Mouse (Mus musculus): Measurements from ENCODE around the gene Itga10. TPM values are rescaled to one million over a fixed set of nuclear protein-coding genes. Genes with fewer than 3 reads are reported as not detected.

The Itga10 gene
- 0.85 and 1.7 TPM in 2 replicates for polyA plus RNA-seq (2015; fragmentation: Nextera tagmentation; extraction: Ambion mirVana)

GRCm38 (mm10) chr3:96645018-96645649 lies at the start of gene Itga10:
Gene Itga10 (plus strand): TSS chr3:96645584.

GRCm38 (mm10) chr3:96596228-96596707 lies 49.1 kb upstream of the Itga10 start, which contains the start of gene Ankrd34a:
Gene Ankrd34a (plus strand): TSS chr3:96596636.

GRCm38 (mm10) chr3:96600639-96601250 lies 44.6 kb upstream of the Itga10 start, which contains the start of gene Lix1l:
Gene Lix1l (plus strand): TSS chr3:96601149.

GRCm38 (mm10) chr3:96629729-96630600 lies 15.4 kb upstream of the Itga10 start, which contains the start of gene Rbm8a:
Gene Rbm8a (plus strand): TSS chr3:96629933.

GRCm38 (mm10) chr3:96634928-96635879 lies 10.2 kb upstream of the Itga10 start, which contains the start of the genes Pex11b and Gm42957:
Gene Pex11b (plus strand): TSS chr3:96635376.
Gene Gm42957 (plus strand): TSS chr3:96635474.

GRCm38 (mm10) chr3:96669727-96670468 lies 24.5 kb downstream of the Itga10 start, which contains the start of gene Ankrd35:
Gene Ankrd35 (plus strand): TSS chr3:96670131.

GRCm38 (mm10) chr3:96696198-96696765 lies 50.9 kb downstream of the Itga10 start, which contains the start of gene Pias3:
Gene Pias3 (plus strand): TSS chr3:96696384.

GRCm38 (mm10) chr3:96707903-96708683 lies 62.7 kb downstream of the Itga10 start, which contains the start of gene Nudt17:
Gene Nudt17 (minus strand): TSS chr3:96708562.

Other genes with a start within 250 kb of the Itga10 start
- gene BC107364, start 193.3 kb upstream of the Itga10 start, polyA plus RNA-seq (2015; fragmentation: Nextera tagmentation; extraction: Ambion mirVana): 0.21 TPM in 1 of 2 replicates, not detected in the other
- 2.9 and 3.4 TPM in 2 replicates for gene Hfe2, start 120.4 kb upstream of the Itga10 start, polyA plus RNA-seq (2015; fragmentation: Nextera tagmentation; extraction: Ambion mirVana)
- 67.9 and 71.6 TPM in 2 replicates for gene Txnip, start 87.6 kb upstream of the Itga10 start, polyA plus RNA-seq (2015; fragmentation: Nextera tagmentation; extraction: Ambion mirVana)
- 1.0 and 1.7 TPM in 2 replicates for gene Gm16253, start 68.6 kb upstream of the Itga10 start, polyA plus RNA-seq (2015; fragmentation: Nextera tagmentation; extraction: Ambion mirVana)
- 29.4 and 31.7 TPM in 2 replicates for gene Polr3gl, start 51.4 kb upstream of the Itga10 start, polyA plus RNA-seq (2015; fragmentation: Nextera tagmentation; extraction: Ambion mirVana)
- 19.9 and 23.3 TPM in 2 replicates for gene Ankrd34a, start 48.9 kb upstream of the Itga10 start, polyA plus RNA-seq (2015; fragmentation: Nextera tagmentation; extraction: Ambion mirVana)
- 6.8 and 7.1 TPM in 2 replicates for gene Lix1l, start 44.4 kb upstream of the Itga10 start, polyA plus RNA-seq (2015; fragmentation: Nextera tagmentation; extraction: Ambion mirVana)
- 83.0 and 95.3 TPM in 2 replicates for gene Rbm8a, start 15.7 kb upstream of the Itga10 start, polyA plus RNA-seq (2015; fragmentation: Nextera tagmentation; extraction: Ambion mirVana)
- gene Pex11b, start 10.2 kb upstream of the Itga10 start, polyA plus RNA-seq (2015; fragmentation: Nextera tagmentation; extraction: Ambion mirVana): 66.2 and 76.0 TPM in 2 replicates
- gene Gm42957, start 10.1 kb upstream of the Itga10 start, polyA plus RNA-seq (2015; fragmentation: Nextera tagmentation; extraction: Ambion mirVana): 0.05 and 0.09 TPM in 2 replicates
- gene Ankrd35, start 24.5 kb downstream of the Itga10 start, polyA plus RNA-seq (2015; fragmentation: Nextera tagmentation; extraction: Ambion mirVana): 3.3 and 3.6 TPM in 2 replicates
- gene Pias3, start 50.8 kb downstream of the Itga10 start, polyA plus RNA-seq (2015; fragmentation: Nextera tagmentation; extraction: Ambion mirVana): 33.1 and 40.1 TPM in 2 replicates
- gene Nudt17, start 63.0 kb downstream of the Itga10 start, polyA plus RNA-seq (2015; fragmentation: Nextera tagmentation; extraction: Ambion mirVana): 19.4 and 23.6 TPM in 2 replicates
- gene Polr3c, start 82.0 kb downstream of the Itga10 start, polyA plus RNA-seq (2015; fragmentation: Nextera tagmentation; extraction: Ambion mirVana): 26.7 and 28.2 TPM in 2 replicates
- gene Rnf115, start 82.1 kb downstream of the Itga10 start, polyA plus RNA-seq (2015; fragmentation: Nextera tagmentation; extraction: Ambion mirVana): 71.8 and 80.0 TPM in 2 replicates
- 0.09 TPM in 1 of 2 replicates, not detected in the other for gene Pdzk1, start 183.7 kb downstream of the Itga10 start, polyA plus RNA-seq (2015; fragmentation: Nextera tagmentation; extraction: Ambion mirVana)
- 0.23 and 0.29 TPM in 2 replicates for gene Cd160, start 183.8 kb downstream of the Itga10 start, polyA plus RNA-seq (2015; fragmentation: Nextera tagmentation; extraction: Ambion mirVana)